Mouse (Mus musculus) gastrocnemius, adult 18-20 months (tissue): ENCODE results near the gene Sapcd2. TPM values are rescaled to one million over a fixed set of nuclear protein-coding genes. Genes with fewer than 3 reads are reported as not detected.
"Not testable (repeated sequence)": the region's sequence is repeated elsewhere in the genome, so short reads cannot be mapped to it uniquely, and the experiment has no call there.

ENCODE experiments used
- DNase-seq: peaks from one replicate; pipeline ENCODE4 v3.0.0; 2021; ENCODE audit warnings: low spot score
- total RNA-seq, 2 experiments: library from RNA; stranded (reverse); gene quantifications; 2 replicates each; pipeline ENCODE4 v1.2.3; 2021

Gene Sapcd2
- total RNA-seq, 2 experiments from 2014 or later: not detected

GRCm38 (mm10) chr2:25372644-25373391, 697 bp downstream of the Sapcd2 start:
- no peak for DNase-seq

- no peak for DNase-seq
Measured at GRCm38 (mm10) chr2:25373431-25373830, 1.3 kb downstream of the Sapcd2 start.

DNA sequence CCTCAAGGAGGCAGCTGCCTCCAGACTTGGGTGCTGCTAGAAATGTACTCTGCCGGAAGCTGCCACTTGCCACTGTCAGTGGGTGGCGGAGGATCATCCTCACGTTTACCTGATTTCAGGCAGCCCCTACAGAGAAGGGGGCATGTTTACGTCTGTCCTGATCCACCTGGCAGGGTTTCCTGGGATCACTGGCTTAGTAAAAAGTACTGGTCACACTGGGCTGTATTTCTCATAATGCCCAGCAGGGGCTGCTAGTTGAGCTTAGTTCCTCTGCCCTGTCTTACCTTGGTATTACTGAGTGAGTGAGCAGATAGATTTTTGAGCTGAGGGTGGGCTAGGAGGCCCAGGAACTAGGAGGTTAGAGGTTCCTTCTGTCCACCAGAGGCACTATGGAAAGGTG, 4.5 kb downstream of the Sapcd2 start:
- peak; percentile 65 for DNase-seq

DNA sequence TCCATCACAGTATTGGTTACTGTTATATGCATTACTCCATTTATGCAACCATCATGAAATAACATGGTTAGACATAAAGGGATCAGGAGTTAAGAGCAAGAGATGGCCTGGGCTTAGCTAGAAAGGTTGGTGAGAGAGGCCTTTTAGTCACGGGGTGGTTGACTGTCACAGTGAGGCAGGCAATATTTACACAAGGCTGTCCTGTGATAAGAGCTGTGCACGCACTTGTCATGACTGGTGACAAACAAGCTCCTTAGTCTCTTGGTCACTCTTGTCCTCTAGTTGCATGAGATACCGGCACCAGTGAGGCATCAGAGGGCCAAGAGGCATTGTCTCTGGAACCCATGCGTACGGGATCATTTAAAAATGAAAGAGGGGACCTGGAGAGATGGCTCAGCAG, 12.4 kb downstream of the Sapcd2 start:
- DNase-seq: no peak

DNA sequence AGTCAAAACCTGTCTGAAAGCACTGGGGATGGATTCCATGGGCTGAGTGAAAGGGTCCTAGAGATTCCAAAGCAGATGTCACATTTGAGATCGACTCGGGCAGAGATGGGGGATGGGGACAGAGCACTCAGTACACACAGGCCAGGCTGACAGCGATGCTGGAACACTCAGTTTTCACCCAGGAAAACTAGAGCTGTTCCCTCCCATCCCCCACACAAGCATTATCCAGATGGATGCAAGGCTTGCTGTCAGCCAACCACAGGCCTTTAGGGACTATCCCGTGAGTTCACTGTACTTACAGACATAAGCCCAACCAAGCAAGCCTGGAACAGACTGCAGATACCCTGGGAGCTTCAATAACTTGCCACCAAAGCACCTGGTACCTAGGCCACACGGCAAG, 19.1 kb downstream of the Sapcd2 start:
- DNase-seq: no peak

GRCm38 (mm10) chr2:25394281-25395221, 22.4 kb downstream of the Sapcd2 start:
- peak; percentile 76 for DNase-seq

- DNase-seq: peak; percentile 39
Measured at GRCm38 (mm10) chr2:25395721-25396596, 23.8 kb downstream of the Sapcd2 start, which contains the start of gene Entpd2. Entpd2 (plus strand) TSS chr2:25395874.

DNA sequence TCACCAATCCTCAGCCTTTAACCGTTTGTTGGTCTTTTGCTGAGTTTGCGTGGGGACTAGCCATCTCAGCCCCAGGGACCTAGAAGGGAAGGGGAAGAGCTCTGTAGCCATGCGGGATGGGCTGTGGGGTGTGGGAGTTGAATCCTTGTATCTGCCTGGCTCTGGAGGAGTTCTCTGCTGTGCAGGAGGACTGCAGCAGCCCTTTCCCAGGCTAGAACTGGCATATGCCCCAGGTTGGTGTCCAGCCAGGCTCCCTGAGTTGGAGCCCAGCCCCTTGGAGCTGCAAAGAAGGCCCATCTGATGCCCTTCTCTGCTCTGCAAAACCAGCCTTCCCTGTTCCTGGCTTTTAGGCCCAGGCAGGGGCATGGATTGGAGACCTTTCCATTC, 24.5 kb downstream of the Sapcd2 start:
- no peak for DNase-seq

DNA sequence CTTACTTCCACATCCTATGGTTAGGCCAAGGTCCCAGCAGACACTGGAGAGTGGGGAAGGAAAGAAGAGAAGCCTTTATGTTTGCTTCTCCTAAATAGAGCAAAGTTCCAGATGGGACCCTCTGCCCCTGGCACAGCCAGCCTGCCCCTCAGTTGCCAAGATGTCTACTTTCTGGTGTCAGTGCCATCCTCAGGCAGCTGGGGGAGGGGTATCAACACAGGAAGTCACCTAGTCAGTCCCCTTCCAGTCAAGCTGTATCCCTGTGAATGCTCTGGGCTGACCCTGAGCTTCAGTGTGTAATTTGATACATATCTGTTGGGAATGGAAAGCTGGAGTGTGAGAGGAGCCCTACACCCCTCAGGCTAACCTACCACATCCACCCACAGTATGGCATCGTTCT, 24.9 kb downstream of the Sapcd2 start:
- no peak for DNase-seq

DNA sequence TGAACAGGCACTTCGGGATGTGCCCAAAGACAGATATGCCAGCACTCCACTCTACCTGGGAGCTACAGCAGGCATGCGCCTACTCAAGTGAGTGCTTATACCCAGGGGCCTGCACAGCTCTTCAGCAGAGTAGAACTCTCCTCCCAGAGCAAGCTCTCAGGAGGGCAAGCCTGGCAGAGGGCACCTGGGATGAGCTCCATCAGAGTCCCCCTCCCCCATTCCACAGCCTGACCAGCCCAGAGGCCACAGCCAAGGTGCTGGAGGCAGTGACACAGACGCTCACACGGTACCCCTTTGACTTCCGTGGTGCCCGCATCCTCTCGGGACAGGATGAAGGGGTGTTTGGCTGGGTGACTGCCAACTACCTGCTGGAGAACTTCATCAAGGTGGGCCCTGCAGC, 25.9 kb downstream of the Sapcd2 start:
- DNase-seq: no peak

- DNase-seq: no peak
Measured at GRCm38 (mm10) chr2:25399051-25399450, 26.9 kb downstream of the Sapcd2 start, which contains the start of gene Npdc1. Npdc1 (plus strand) TSS chr2:25399351.

DNA sequence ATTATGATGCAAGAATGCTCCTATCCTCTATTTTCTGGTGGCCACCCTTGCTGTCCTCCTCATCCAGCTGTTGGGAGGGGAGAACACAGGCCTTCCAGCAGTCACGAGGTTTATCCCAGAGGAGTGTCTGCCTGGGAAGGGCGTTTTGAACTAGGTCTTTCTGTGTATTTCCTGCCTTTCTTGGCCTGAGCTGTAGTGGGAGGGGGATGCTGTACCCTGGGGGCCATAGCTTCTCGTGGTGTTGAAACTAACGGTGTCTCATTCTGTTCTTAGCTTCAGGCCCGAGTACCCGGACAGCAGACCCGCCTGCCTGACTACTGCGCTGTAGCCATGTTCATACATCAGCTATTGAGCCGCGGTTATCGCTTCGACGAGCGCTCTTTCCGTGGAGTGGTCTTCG, 28.2 kb downstream of the Sapcd2 start:
- peak; percentile 80 for DNase-seq

DNA sequence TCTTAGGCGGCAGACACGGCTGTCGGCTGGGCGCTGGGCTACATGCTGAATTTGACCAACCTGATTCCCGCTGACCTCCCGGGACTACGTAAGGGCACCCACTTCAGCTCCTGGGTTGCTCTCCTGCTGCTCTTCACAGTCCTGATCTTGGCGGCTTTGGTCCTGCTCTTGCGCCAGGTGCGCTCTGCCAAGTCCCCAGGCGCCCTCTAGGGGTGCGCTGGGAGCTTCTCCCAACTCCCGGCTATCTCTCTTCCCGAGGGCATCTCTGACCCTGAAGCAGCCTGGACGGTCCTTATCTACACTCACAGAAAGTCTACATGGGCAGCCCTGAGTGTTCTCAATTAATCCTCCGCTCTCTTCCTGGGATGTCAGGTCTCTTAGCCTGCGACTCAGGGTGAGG, 28.6 kb downstream of the Sapcd2 start:
- DNase-seq: peak; percentile 62

DNA sequence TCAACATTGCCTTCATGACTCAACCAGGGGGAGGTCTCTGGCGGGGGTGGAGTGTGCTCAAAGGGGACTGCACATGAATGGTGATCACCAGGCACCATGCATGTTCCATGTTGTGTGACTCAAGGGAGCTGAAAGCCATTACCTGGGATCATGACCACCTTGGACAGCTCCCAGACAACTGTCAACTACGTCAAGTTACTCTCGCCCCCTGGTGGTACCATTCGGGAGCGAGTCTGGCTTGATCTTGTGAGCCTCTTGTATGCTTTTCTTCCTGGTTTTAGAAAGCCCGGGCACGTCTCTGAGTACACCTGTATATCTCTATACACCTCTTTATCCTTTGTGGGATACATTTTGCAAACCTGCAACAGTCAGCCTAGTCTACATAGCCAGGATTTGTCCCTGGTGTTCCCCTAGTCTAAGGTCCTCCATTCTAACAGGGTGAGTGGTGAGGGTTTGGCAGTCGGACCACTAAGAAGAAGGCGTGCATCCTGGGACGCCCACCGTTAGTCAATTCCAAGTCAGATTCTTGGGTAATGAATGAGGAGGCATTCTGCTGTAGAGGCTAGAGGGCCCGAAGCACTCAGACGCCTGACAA, 30.4 kb downstream of the Sapcd2 start:
- peak; percentile 38 for DNase-seq

GRCm38 (mm10) chr2:25402972-25403601, 31.0 kb downstream of the Sapcd2 start:
- DNase-seq: peak; percentile 61

GRCm38 (mm10) chr2:25403994-25404393, 31.9 kb downstream of the Sapcd2 start:
- no peak for DNase-seq

DNA sequence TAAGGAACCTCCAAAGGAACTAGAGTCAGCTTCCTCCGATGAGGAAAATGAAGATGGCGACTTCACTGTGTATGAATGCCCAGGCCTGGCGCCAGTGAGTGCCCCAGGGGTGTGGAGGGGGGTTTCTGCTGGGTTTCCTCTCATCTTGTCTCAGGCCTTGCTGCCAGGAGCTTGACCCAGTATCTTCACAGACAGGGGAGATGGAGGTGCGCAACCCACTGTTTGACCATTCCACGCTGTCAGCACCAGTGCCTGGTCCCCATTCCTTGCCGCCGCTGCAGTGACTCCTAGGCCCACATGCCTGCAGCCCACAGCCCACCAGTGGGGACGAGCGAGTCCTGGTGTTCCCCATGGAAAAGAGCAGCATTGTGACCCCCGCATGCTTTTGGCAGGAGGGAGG, 36.8 kb downstream of the Sapcd2 start:
- DNase-seq: no peak

GRCm38 (mm10) chr2:25413436-25413835, 41.3 kb downstream of the Sapcd2 start:
- not testable (repeated sequence) for DNase-seq

- peak; percentile 41 for DNase-seq
Measured at GRCm38 (mm10) chr2:25417426-25417825, 45.3 kb downstream of the Sapcd2 start.

- DNase-seq: peak; percentile 34
Measured at GRCm38 (mm10) chr2:25421896-25422295, 49.8 kb downstream of the Sapcd2 start.
